Mouse (Mus musculus) spleen, adult 18-20 months (tissue): ENCODE measurements around the gene Odf3l1.
"Not testable (repeated sequence)": the region's sequence is repeated elsewhere in the genome, so short reads cannot be mapped to it uniquely, and the experiment has no call there.

ENCODE experiments used
- DNase-seq, 2 experiments: peaks; one replicate each; pipeline ENCODE4 v3.0.0; 2022; ENCODE audit warnings: mixed read lengths in 2 of 2

The Odf3l1 gene

GRCm38 (mm10) chr9:56864216-56864729 lies at the start of gene Odf3l1:
Odf3l1 (minus strand) TSS chr9:56864679.
- DNase-seq = no peak

DNA sequence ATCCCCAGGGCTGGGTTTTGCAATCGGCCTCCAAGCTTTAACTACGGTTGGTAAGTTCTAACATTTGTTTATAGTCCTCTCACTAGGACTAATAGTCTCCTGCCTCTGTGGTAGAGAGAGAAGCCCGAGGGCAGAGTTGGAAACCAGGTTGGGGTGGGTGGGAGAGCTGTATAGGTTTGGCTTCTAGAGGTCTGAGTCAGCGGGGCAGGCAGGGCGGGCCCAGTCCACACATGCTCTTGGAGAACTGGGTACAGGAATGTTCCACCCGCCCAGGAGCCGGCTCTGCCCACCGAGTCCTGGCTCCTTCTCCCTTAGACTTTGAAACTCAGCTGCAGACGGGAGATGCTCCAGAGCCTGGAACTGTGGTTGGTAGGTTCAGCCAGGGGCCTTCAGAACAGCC lies 49.5 kb upstream of the Odf3l1 start:
- no peak for DNase-seq

GRCm38 (mm10) chr9:56911017-56911416 lies 46.5 kb upstream of the Odf3l1 start:
- no peak for DNase-seq

- not testable (repeated sequence) for DNase-seq
Measured at GRCm38 (mm10) chr9:56909991-56910390, 45.5 kb upstream of the Odf3l1 start.

DNA sequence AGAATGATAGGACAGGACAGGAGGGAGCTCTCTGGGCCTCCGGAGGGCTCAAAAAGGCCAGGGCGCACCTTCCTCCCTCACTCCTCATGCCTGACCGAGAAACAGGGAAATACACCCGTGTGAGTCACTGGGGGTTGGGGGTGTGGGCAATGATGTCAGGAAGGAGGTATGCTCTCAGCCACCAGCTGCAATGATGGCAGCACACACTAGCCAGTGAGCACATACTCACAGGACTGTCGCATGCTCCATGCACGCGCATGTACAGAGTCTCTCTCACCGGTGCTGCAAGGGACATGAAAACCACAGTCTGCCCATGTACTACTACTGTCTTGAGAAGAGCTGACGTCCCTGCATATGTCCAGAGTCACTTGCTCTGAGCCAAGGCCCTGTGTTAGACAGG lies 43.1 kb upstream of the Odf3l1 start:
- no peak for DNase-seq

- no peak for DNase-seq
Measured at GRCm38 (mm10) chr9:56903662-56904061, 39.2 kb upstream of the Odf3l1 start.

DNA sequence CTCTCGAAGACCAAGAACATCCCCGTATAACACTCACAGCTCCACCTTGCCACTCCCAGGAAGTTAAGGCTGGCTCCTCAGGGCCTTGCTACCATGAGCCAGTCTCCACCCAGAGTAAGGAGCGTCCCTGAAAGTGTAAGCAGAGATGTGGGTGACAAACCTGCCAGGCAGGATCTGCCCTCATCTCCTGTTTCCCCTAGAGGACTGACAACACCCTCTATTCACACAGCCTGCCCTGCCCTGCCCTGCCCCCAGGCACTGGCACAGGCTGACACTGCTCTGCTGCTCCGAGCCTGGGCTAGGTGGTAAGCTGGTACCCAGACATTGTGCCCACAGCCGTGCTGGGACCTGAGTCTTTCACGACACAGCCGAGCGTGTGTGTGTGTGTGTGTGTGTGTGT lies 36.7 kb upstream of the Odf3l1 start:
- no peak for DNase-seq

DNA sequence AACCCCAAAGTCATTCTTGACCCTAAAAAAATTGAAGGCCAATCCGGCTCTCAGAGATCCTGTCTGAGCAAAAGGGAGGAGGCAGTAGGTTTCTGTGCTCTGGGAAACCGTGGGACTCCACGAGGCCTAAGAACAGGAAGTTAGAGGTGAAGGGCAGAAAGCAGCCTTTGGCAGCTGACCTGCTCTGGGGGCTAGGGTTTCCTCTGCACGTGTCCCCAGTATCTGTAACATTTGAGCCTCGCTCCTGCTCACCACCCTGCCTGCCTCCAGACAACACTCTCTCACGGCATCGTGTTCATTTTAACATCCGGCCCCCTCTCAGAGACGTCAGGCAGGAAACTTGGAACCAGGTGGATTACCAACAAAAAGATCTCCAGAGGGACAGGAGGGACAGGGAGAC lies 36.1 kb upstream of the Odf3l1 start:
- no peak for DNase-seq

DNA sequence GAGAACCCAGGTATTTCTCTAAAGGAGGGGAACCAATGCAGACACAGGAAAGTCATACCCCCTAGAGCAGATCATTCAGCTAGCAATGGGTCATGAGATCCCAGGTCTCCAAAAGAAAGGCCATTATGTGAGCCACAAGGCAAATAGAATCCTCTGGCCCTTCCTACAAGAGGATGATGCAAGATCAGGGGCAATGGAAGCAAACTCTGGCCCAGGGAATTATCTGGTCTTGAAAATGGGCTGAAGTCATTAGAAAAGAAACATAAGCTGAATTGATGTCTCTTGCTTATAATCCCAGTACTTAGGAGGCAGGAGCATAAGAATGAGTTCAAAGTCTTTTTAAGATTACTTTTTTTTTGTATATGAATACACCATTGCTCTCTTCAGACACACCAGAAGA lies 35.6 kb upstream of the Odf3l1 start:
- DNase-seq = no peak

DNA sequence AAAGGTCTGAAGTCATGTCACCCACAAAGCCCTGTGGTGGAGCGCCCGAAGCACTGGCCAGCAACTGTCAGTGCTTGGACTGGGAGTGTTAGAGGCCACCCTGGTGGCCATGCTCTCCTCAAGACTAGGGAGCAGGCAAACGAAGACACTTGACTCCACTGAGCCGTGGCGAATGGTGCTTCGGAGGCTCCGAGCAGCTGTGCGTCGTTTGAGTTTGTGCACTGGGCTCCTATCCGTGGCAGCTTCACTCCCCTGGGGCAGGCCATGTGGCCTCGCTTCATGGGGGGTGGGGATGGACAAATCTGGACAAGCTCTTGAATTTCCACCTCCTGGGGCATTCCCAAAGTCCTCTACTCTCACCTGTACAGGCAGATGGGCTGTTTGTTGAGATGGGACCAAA lies 34.9 kb upstream of the Odf3l1 start:
- DNase-seq = no peak

- no peak for DNase-seq
Measured at GRCm38 (mm10) chr9:56896779-56897178, 32.3 kb upstream of the Odf3l1 start.

GRCm38 (mm10) chr9:56894006-56894405 lies 29.5 kb upstream of the Odf3l1 start:
- DNase-seq = no peak

GRCm38 (mm10) chr9:56893313-56893712 lies 28.8 kb upstream of the Odf3l1 start:
- no peak for DNase-seq

DNA sequence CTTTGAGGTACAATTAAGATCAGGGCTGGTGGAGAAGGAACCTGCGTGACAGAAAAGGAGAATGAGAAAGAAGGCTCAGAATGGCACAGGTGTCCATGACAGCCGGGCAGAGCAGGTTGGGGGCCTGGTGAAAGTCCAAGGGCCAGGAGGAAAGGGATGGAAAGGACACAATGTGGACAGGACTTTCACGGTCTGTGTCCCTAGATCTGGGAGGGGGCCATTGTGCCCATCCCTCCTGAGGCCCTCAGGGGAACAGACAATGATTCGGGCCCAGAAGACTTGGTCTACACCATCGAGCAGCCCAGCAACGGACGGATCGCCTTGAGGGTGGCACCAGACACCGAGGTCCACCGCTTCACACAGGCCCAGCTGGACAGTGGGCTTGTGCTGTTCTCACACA lies 27.6 kb upstream of the Odf3l1 start:
- no peak for DNase-seq

GRCm38 (mm10) chr9:56891517-56892011 lies 27.1 kb upstream of the Odf3l1 start:
- peak in 1 of 2 experiments; percentile 50 for DNase-seq

GRCm38 (mm10) chr9:56890522-56891250 lies 26.2 kb upstream of the Odf3l1 start:
- DNase-seq = no peak

GRCm38 (mm10) chr9:56889817-56890216 lies 25.3 kb upstream of the Odf3l1 start:
- DNase-seq = peak in 1 of 2 experiments; percentile 50

GRCm38 (mm10) chr9:56887581-56887980 lies 23.1 kb upstream of the Odf3l1 start:
- DNase-seq = no peak

GRCm38 (mm10) chr9:56886601-56887000 lies 22.1 kb upstream of the Odf3l1 start:
- no peak for DNase-seq

DNA sequence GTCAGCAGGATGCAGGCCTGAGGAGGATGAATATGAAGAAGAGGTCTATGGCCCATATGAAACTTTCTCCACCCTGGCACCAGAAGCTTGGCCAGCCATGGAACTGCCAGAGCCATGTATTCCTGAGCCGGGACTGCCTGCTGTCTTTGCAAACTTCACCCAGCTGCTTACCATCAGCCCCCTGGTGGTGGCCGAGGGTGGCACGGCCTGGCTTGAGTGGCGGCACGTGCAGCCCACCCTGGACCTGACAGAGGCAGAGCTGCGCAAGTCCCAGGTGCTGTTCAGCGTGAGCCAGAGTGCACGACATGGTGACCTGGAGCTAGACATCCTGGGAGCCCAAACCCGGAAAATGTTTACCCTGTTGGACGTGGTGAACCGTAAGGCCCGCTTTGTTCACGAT lies 21.6 kb upstream of the Odf3l1 start:
- DNase-seq = no peak

DNA sequence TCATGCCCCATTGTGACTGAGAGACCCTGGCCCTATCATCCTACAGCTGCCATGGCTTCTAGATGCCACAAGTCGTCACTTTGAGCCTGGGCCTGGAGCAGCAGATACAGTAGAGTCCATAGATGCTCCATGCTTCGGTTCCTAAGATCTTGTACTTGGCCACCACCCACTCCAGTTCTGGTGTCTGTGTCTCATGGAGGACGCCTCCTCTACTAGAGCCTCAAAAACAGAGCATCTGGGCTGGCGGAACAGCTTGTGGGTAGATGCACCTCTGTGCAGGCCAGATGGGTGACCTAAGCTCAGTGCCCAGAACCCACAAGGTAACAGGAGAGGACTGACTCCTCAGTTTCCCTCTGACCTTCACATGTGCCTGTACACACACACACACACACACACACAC lies 19.8 kb upstream of the Odf3l1 start:
- no peak for DNase-seq

- no peak for DNase-seq
Measured at GRCm38 (mm10) chr9:56883470-56883869, 19.0 kb upstream of the Odf3l1 start.

GRCm38 (mm10) chr9:56882818-56883217 lies 18.3 kb upstream of the Odf3l1 start:
- DNase-seq = no peak

GRCm38 (mm10) chr9:56882283-56882682 lies 17.8 kb upstream of the Odf3l1 start:
- no peak for DNase-seq
